Mouse (Mus musculus) layer of hippocampus, adult 2 months (tissue): Measurements from ENCODE around the gene Ppp2r2d. TPM values are rescaled to one million over a fixed set of nuclear protein-coding genes. Genes with fewer than 3 reads are reported as not detected.

Source experiments
- DNase-seq, 2 experiments: peaks; one replicate each; pipeline ENCODE4 v3.0.0; 2022; ENCODE audit warnings: low spot score in 2 of 2
- H3K27ac ChIP-seq: fragments of 200-600 bp; 2 replicates; pipeline ENCODE4 v1.8.1; 2022
- H3K4me3 ChIP-seq: fragments of 200-600 bp; 2 replicates; pipeline ENCODE4 v1.8.1; 2022; ENCODE audit warnings: mild to moderate bottlenecking
- CTCF ChIP-seq: fragments of 200-600 bp; conservative IDR thresholded peaks from 2 replicates; pipeline ENCODE4 v1.8.1; 2022; ENCODE audit warnings: antibody characterized with exemption, mild to moderate bottlenecking, moderate library complexity
- total RNA-seq, 2 experiments: library from RNA; stranded (reverse); gene quantifications; 2 replicates each; pipeline ENCODE4 v1.2.3; 2021

Ppp2r2d gene
- total RNA-seq, 2 experiments from 2014 or later, result 62.2 to 62.8 TPM

DNA sequence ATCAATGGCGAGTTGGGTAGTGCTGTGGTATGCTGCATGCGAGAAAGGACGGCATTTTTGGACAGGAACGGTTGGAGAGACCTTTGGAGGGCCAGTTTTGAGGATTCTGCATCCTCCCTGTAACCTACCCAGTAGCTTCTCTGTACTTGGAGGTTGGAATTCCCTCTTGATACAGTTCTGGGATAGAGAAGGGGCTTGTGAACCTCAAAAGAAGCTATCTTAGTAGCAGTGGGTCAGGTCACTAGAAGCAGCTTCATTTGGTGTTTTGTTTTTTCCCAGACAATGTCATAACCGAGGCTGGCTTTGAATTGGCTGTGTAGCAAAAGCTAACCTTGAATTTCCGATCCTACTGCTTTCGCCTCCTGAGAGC lies 64.3 kb downstream of the Ppp2r2d start:
- TF ChIP-seq CTCF, result no peak
- Histone ChIP-seq H3K27ac (peak overlapping the region; percentile 96), H3K4me3 (peak overlapping the region; percentile 93)
- DNase-seq, result no peak

DNA sequence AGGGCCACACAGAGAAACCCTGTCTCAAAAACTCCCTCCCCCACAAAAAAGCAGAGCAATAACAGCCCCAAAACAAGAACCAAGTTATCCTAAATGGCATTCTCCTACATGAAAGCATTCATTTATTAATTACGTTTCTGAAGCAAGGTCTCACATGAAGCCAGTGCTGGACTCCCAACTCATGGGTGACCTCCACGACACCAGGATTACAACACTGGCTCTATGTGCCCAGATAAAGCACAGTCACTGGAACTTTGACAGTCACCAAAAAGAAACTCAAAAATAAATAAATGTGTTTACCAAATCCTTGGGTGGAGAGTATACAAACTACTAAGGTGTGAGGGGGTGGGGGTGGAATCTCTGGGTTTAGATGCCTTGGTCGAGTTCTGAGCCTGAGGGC lies 67.7 kb downstream of the Ppp2r2d start:
- TF ChIP-seq CTCF, result no peak
- Histone ChIP-seq H3K4me3 (no peak overlapping the region), H3K27ac (no peak overlapping the region)
- DNase-seq, result no peak

GRCm38 (mm10) chr7:138919156-138919944 lies 73.5 kb downstream of the Ppp2r2d start:
- TF ChIP-seq CTCF, result peak; percentile 59
- no peak for DNase-seq
- H3K4me3 ChIP-seq, result peak overlapping the region; percentile 47
- H3K27ac ChIP-seq, result peak overlapping the region; percentile 70

DNA sequence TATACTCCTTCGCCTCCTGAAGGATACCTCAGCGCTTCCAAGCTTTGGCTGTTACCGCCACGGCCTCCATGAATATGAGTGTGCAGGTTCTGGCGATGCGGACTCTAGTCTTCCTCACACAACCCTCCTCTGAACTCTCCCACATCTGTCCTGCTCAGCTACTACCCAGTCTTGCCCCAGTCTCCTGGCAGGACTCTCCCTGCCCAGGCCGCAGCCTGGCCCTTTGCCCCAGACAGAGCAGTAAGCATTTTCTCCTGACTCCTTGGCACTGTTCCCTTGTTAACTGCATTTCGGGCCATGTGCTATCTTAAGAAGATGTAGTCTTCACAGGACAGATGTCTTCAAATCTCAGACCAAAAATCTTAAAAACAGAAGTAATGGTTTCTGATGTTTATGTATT lies 75.7 kb downstream of the Ppp2r2d start:
- DNase-seq, result no peak
- TF ChIP-seq CTCF, result no peak
- no peak overlapping the region for H3K27ac ChIP-seq

GRCm38 (mm10) chr7:138923756-138924425 lies 78.0 kb downstream of the Ppp2r2d start:
- TF ChIP-seq CTCF, result peak; percentile 73
- Histone ChIP-seq H3K4me3 (no peak overlapping the region), H3K27ac (no peak overlapping the region)
- DNase-seq, result no peak

More for the DNA sequence above, 75.7 kb downstream of the Ppp2r2d start:
- no peak overlapping the region for H3K4me3 ChIP-seq

DNA sequence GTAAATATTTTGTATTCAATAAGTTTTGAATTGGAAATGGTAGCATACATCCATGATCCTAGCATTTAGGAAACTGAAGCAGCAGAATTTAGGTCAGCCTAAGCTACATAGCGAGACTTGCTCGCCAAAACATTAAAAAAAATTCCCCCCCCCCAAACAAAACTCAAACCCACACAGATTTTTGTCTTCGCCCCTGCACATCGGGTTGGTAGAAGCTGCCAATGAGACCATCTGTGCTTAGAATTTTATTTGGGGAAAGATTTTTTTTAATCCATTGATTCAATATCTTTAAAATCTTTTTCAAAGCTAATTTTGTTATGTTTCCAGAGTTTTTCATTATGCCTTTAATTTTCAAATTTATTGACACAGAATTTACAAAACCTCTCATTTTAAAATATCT lies 82.6 kb downstream of the Ppp2r2d start:
- peak; percentile 50 to 60 for DNase-seq
- H3K4me3 ChIP-seq, result no peak overlapping the region
- H3K27ac ChIP-seq, result no peak overlapping the region
- TF ChIP-seq CTCF, result no peak

Other genes starting within 250 kb of the Ppp2r2d start
- 10 to 100 TPM; 49.6 to 52.4 TPM for gene Mapk1ip1, start 194 bp downstream of the Ppp2r2d start, total RNA-seq
- gene Bnip3, start 63.4 kb downstream of the Ppp2r2d start, total RNA-seq, result 100 to 1,000 TPM in 1 of 2 experiments, 10 to 100 TPM in 1; 96.5 to 112 TPM
- gene Jakmip3, start 94.7 kb downstream of the Ppp2r2d start, total RNA-seq, result 10 to 100 TPM; 51.0 to 58.1 TPM
- 10 to 100 TPM; 51.5 to 52.0 TPM for gene Dpysl4, start 239.9 kb downstream of the Ppp2r2d start, total RNA-seq